Mouse (Mus musculus): ENCODE results near the gene Lrp2bp.

- TF ChIP-seq POLR2A (IDR thresholded peaks at IDR 0.05; ENCODE audit: low read depth, low read length) (no peak), CTCF (conservative IDR thresholded peaks at IDR 0.05; ENCODE audit: insufficient read depth, insufficient read length, low read depth, low read length) (no peak)
Observed at GRCm38 (mm10) chr8:45950622-45951021, 48.5 kb upstream of the Lrp2bp start.
